Mouse (Mus musculus): ENCODE results near the gene B4galnt3.
A peak's percentile ranks its signal among the peaks of the same experiment; 100 is the strongest.
"Not testable (repeated sequence)": the region's sequence is repeated elsewhere in the genome, so short reads cannot be mapped to it uniquely, and the experiment has no call there.

The B4galnt3 gene

DNA sequence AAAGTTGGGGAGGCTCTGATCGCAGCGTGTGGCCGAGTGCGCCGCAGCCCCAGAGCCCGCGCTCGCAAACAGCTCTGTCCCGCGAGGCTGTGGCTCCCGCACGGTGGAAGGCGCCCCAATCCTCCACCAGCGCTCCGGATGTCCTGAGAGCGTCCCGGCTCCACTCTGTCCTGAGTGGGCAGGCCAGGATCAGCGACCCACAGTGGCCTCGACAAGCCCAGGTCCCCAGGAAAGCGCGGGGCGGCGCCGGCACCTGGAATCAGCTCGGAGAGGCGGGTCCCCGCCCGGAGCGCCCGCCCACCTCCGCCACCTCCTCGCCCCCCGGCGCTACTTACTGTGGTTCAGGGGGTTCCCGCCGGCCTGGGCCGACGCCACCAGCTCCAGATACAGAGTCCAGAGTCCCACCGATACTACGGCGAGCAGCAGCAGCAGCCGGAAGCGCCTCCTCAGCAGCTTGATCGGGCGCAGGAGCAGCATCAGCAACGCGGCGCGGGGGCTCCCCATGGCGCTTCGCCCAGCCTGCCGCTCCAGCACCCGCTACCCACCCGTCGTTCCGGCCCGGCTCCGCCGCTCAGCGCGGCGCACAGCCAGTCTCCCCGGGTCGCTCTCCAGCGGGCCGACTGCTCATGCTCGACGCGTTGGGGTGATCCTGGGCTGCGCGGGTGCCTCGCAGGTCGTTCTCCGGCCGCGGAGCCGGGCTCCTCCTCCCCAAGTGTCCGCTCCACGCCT is at the start of gene B4galnt3, which contains the start of gene D330020A13Rik:
B4galnt3 (minus strand) TSS at position 504 of the 729 bp plus-strand sequence.
D330020A13Rik (plus strand) TSS at position 309 of the 729 bp plus-strand sequence.
- DNase-seq (ENCODE audit: low read depth in 1 of 2, low spot score in 2 of 2): no peak

DNA sequence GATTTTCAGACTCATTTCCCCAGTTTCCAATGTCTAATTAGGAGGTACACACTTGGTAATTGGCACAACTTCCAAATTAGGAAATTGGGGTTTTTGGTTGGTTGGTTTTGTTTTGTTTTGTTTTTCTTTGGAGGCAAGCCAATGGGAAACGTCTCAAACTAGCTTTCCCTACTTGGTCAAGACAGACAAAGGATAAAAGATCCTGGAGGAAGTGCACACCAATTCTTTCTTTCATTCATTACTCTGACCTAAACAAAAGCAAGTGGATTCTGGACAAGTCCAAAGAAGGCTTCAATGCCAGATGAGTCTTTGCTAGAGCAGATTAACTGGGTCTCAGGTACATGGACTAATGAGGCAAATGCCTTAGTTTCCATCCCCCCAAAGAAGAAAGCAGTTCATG is 49.6 kb upstream of the B4galnt3 start:
- no peak for DNase-seq (ENCODE audit: low read depth in 1 of 2, low spot score in 2 of 2)

DNA sequence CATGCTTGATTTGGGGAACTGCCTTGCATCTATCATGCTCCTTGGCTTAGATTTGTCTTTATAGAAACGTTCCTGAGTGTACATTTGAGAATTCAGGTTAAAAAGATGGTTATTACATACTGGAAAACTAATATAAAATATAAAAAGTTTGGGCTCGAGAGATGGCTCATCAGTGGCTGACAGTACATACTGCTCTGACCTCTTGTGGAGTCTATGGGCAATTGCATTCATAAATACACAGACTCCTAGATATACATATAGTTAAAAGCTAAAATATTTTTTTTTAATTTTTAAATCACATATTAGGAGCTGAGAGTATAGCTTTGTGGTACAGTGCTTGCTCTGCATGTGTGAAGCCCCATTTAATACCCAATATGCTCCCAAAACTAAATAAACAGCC is 38.0 kb upstream of the B4galnt3 start:
- DNase-seq (ENCODE audit: low read depth in 1 of 2, low spot score in 2 of 2): no peak

DNA sequence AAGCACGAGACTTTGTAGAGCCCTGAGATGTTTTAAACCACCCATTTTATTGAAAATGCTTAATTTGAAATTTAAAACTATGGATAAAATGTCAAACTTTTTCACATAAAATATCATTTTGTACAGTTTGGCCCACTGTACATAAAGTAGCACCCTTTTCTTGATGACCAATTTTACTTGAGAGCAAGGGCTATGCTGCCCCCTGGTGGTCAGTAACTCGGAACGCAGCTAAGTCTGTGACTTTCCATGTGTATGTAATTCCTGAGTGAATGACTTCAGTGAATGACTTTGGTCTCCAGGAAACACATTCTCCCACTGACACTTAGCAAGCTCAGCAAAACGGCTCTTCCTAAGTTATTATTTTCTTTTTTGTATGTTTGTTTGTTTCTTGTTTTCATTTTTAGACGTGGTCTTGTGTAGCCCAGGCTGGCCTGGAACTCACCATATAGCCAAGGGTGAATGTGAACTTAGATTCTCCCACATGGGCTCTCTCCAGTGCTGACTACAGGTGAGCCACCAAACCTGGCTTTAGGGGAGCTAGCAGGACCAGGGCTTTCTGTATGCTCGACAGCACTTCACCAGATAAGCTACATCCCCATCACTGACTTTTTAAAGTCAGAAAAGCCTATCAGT is 30.1 kb upstream of the B4galnt3 start:
- peak in 1 of 2 experiments; percentile 7 for DNase-seq (ENCODE audit: low read depth in 1 of 2, low spot score in 2 of 2)

DNA sequence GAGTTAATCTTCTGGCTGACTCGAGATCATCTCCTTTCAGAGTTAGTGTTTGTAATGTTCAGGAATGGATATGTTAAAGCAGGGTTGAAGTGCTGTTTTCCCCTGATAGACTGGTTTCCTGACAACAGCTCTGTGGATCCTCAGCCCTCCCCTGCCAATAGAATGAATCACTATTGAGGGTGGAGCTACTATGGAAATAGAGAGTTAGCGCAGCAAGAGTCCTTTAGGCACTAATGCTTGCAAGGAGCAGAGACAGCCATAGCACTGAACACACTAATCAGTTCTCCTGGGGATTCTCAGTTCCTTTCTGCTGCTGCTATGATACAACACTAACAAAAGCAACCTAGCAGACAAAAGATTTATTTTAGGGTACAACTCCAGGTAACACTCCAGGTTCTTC is 26.0 kb upstream of the B4galnt3 start:
- DNase-seq (ENCODE audit: low read depth in 1 of 2, low spot score in 2 of 2): no peak

DNA sequence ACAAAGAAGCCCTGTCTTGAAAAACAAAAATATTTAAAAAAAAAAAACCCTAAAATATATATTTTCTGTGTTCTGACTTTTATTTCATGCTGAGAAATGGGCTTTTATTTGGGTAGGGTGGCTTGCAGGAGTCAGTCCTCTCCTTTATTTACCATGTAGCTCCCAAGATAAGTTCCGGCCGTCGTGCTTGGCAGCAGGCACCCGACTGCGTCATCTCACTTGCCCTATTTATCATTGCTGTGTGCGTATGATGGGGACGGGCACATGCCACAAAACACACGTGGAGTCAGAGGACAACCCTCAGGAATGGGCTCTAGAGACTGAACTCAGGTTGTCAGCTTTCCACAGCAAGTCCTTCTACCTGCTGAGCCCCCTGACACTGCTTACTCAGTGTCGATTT is 24.8 kb upstream of the B4galnt3 start:
- DNase-seq (ENCODE audit: low read depth in 1 of 2, low spot score in 2 of 2): no peak

DNA sequence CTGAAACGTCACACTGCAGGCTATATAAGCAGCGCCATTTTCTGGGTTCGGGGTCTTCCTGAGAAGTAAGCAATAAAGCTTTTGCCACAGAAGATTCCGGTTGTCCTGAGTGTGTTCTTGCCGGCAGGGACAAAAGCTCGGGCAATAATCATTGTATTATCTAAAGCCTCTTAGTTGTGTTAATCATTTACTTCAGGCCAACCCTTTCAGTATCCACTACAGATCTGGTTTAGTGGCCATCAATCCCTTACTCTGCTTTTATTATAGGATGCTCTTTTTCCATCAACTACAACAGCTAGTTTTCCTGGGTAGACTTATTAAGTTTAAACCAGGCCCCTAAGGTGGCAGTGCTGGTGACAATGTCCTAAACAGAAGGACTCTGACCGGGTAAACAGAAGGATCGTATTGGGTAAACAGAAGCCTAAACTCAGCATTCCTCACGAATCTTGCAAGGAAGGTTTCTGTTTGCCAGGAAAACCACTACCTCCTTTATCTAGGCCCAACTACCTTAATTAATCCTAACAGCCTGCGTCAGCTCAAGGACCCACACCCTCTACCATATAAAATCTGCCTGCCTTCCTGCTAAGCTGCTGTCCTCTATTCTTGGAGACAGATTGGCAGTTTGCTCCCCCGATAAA is 24.1 kb upstream of the B4galnt3 start:
- DNase-seq (ENCODE audit: low read depth in 1 of 2, low spot score in 2 of 2): no peak

DNA sequence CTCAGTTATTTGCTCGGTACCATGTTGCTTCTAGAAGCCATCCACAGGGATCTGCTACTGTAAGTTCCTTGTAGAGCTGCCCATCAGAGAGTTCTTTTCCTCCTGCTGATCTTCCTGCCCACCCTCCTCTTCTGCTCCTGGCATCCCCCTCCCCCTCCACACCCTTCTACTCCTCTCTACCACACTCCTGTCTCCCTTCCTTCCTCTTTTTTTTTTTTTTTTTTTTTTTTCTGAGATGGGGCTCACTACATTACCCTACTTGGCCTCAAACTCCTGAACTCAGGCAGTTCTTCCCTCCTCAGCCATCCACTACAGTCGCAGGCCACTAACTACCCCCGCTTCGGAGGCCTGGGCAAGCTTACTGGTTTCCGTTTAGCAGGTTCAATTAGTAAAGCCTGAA is 18.1 kb upstream of the B4galnt3 start:
- no peak for DNase-seq (ENCODE audit: low read depth in 1 of 2, low spot score in 2 of 2)

DNA sequence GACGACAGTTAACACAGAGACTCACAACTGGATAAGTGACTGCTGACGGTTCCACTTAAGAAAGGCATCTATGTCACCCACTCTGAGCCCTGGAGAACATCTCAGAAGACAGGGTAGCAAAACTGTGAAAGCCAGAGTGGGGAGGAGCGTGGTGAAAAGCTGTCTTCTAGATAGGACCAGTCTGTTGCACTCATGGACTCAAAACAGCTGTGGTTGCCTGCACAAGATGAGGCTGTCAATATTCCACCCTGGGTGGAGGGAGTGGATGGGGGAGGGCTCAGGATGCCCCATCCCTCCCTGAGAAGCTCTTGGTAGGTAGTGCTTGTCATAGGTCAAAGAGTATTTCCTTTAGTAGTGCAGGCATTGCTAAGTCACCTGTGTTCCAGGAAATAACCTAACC is 15.4 kb upstream of the B4galnt3 start:
- DNase-seq (ENCODE audit: low read depth in 1 of 2, low spot score in 2 of 2): no peak

DNA sequence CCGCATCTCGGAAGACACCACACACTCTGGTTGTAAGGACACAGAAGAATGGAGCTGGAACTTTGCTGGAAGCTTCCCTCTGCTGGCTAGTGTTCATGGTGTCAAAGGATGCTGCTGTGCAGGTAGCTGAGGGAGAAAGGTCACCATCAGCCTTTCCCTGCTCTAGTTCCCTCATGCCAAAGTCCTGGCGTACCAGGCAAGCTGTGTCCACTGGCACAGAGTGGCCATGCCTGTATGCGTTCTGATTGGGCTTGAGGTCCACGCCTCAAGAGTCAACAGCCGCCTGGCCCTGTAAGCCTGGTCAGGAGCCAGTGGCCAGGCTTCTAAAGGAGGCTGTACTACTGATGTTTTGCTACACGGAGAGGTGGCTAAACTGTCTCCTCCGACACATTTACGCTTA is 15.0 kb upstream of the B4galnt3 start:
- DNase-seq (ENCODE audit: low read depth in 1 of 2, low spot score in 2 of 2): no peak

DNA sequence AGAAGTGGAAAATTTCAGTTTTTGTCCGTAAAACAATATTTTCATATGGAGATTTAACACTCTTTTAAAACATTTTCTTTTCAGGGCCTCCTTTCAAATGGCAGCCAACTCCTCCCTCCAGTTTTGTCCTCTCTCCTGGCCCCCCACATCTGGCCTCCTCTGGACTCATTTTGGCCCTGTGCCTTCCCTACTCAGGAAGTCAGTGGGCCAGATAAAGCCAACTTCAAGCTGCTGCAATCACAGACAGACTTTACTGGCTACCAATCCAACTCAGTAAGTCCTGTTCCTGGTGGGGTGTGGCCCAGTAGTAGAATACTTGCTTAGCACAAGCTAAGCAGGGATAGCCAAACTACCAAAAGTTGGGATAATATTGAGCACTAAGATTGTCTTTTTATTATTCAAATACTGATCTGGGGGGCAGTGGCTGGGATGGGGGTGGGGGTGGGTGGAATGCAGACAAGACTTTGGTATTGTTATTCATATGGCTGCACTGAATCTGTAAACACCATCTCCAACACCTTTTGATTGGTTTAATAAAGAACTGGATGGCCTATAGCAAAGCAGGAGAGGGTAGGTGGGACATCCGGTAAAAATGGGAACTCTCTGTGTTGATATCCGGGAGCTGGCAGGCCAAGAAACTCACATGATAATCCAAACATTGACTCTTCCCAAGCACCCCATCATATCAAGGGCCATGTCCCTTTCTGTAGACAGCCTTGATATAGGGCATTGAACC is 12.7 kb upstream of the B4galnt3 start:
- no peak for DNase-seq (ENCODE audit: low read depth in 1 of 2, low spot score in 2 of 2)

DNA sequence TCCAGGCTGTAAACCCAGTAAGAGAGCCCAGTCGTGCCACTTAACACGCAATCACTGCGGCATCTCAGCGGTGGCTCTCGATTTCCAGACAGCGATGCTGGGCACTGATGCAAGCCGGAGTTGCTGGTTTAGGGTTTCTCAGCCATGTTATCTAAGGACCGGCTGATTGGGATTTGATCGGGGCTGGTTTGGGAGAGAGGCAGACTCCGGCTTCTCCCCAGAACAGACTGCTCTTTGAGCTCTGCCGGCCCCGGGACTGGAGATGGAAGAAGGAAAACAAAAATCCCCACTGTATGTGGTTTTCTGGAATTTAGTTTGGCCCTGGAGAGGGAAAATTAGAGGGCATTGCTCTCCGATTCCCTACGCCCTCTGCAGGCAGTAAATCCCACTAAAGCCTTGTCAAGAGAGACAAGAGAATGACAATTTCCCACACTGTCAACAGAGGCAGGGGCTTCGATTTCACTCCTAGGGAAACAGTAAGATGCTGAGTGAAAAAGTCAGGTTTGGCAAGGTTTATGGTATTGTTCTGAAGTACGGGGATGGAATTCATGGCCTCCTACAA is 8.5 kb upstream of the B4galnt3 start:
- no peak for DNase-seq (ENCODE audit: low read depth in 1 of 2, low spot score in 2 of 2)

DNA sequence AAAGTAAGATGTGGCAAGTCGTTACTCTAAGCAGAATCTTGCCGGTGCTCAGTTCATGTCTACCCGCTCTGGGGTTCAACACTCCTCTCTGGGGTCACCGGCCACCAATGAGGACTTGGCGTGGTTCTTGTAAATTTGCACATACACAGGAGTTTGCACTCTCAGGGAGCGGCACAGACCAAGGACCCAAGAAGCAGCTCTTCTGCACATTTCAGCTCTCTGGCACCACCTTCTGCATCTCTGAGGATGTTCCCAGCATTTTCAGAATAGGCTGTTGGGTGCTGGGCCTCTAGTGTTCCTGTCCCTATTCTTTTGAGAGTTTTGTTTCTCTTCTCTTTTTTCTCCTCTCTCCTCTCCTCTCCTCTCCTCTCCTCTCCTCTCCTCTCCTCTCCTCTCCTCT is 6.8 kb upstream of the B4galnt3 start:
- no peak for DNase-seq (ENCODE audit: low read depth in 1 of 2, low spot score in 2 of 2)

DNA sequence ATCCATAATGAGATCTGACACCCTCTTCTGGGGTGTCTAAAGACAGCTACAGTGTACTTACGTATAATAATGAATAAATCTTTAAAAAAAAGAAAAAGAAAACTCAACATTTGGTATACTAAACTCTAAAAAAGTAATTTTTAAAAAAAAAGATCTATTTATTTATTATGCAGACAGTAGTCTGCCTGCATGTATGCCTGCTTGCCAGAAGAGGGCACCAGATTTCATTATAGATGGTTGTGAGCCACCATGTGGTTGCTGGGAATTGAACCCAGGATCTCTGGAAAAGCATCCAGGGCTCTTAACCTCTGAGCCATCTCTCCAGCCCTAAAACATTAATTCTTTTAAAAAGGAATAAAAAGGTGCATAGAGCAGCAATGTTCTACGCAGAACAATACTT is 2.2 kb upstream of the B4galnt3 start:
- DNase-seq (ENCODE audit: low read depth in 1 of 2, low spot score in 2 of 2): not testable (repeated sequence)

DNA sequence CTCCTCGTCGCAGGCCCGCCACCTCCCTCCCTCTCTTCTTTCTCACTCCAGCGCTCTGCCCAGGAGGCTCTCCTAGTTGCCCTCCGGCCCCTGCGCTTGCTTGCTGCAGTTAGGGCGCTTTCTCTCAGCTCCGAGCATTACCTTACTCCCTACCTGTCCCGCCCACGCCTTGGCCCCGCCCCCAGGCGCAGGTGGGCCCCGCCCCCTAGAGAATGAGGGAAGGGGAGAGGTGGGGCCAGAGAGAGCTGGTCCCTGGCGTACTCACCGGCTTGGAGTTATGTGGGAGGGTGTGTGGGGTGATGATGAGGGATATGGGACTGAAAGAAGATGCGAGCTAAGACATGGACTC is 400 bp upstream of the B4galnt3 start:
- no peak for DNase-seq (ENCODE audit: low read depth in 1 of 2, low spot score in 2 of 2)

DNA sequence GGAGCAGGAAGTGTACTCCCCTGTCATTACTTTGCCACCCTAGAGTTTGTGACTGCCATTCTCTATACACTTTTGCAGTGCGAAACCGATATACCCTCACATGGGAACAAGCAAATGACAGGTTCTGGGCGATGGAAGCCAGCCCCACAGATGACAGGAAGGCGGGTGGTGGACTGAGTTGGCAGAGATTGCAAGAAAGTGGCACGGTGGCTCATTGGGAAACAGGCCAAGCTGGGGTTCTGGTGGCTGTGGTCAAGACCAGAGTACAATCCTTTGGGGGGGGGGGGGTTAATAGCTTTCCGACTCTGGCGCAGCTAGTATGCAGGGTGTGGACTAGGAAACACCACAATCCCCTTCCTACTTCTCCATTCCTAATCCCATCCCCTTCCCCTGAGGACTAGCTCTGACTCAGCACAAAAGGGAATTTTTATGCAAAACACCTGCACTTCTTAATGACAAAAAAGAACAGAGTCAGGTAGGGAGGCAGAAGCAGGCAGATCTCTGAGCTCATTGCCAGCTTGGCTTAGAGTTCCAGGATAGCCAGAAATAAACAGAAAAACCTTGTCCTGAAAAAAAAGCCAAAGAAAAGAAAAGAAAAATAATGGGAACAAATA is 2.9 kb downstream of the B4galnt3 start:
- no peak for DNase-seq (ENCODE audit: low read depth in 1 of 2, low spot score in 2 of 2)

DNA sequence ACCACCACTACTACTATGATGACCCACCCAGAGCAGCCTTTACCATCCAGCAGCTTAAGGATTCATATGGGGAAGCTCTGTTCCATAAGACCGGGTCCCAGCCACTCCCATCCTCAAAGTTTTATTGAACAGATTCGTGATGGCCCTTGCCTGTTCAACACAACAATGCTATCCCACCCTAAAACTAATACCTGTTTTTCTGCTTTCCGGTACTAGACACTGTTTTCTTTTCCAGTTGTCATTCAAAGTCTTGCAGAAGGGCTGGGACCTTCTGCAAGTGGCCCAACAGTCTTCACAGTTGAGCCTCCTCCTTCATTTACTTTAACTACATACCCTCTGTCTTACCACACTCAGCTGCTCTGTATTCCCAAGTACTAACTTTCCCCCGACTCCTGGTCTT is 4.9 kb downstream of the B4galnt3 start:
- no peak for DNase-seq (ENCODE audit: low read depth in 1 of 2, low spot score in 2 of 2)

DNA sequence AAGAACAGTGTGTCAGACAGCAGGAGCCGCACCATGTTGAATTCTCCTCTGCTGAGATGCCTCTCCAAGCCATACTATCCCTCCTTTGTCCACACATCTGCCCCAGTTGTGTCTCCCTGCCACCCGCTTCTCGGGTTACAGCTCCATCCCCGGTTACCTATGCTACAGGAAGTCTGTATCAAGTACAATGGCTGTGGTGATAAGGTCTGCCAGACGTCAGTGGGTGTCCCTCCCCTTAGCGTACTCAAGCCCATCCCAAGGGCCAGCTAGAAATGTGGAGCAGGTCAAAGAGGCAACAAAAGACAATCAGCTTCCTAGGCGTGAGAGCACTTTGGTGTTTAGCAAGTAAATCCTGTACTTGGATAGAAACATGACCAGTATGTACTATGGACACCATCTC is 5.8 kb downstream of the B4galnt3 start:
- DNase-seq (ENCODE audit: low read depth in 1 of 2, low spot score in 2 of 2): no peak

DNA sequence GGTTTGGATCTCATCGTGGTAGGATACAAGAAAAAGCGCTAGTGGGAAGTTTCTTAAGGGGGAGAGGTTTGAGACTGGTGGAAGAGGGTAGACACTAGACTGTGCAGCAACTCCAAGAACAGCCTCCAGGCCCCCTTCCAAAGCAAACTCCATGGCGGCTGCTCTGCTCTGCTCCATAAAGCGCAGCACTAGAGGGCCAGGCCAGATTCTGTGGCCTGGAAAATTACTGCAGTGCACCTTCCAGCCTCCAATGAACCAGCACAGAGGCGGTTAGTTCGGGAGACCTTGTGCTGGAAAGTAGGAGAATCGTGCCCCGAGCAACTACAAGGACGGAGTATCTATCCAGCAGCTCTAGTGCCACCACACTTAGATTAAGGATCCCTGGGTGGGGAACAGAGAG is 7.1 kb downstream of the B4galnt3 start:
- DNase-seq (ENCODE audit: low read depth in 1 of 2, low spot score in 2 of 2): no peak

DNA sequence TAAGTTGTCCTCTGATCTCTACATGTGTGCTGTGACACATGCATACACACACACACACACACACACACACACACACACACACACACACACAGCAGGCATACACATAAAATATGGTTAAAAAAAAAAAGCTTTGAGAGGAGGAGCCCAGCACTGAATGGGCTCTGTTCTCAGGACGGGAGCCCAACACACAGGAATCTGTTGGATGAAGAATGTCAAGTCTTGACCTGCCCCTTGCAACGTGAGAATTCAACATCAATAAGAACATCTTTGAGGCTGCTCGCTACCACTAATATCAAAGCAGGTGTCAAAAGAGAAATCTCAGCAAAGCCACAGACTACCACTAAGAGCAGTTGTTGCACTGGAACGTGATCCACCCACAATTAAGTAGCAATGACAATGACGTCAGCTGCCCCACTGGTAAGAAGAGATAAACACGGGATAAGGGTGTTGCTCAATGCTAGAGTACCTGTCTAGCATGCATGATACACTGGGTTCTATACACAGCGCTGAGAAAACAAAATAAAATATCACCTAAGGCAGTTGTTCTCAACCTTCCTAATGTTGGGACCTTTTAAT is 17.4 kb downstream of the B4galnt3 start:
- no peak for DNase-seq (ENCODE audit: low read depth in 1 of 2, low spot score in 2 of 2)

DNA sequence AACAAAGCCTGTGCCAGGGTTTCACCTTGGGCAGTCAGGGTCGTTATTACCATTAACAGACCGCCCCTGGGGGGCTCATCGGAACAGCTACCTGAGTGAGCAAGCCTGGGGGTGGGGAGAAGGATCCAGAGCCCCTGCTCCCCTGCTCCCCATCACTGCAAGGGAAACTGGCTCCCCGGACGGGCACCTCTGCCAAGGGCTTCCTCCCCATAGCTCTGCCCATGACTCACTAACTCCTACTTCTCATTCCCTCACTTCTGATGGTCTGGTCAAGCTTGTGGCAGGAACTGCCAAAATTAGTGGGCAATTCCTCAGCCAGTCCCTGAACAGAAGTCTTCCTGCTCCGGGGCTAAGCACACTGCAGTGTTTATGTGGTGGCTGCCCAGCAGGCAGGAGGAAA is 19.1 kb downstream of the B4galnt3 start:
- DNase-seq (ENCODE audit: low read depth in 1 of 2, low spot score in 2 of 2): no peak
